Comparison of ENCODE assay signal across 10 mouse cellular contexts in the genomic region with DNA sequence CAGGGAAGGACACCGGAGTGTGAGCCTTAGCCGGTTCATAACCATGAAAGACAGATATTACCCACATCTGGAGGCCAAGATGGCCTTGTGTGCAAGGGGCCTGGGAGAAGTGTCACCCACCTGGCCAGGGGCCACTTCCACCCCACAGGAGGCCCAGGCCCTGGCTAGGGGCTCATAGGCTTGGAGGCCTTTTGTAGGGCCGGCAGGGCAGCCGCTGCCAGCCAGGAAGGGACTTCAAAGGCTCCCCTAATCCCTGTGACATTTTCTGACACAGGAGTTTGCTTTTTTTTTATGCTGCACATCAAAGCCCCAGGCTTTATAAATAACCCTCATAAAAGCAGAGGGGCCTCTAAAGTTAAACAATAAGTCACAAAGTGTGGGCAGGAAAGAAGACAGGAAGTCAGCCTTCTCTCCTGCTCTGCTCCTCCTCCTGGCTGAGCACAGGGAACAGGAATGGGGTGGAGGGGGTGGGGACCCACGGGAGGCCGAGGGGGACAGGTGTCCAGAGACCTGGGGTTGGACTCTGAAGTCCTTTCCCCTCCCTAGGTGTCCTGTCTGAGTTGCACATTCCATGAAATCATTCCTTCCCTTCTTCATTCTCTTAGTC. TPM values are rescaled to one million over a fixed set of nuclear protein-coding genes. Genes with fewer than 3 reads are reported as not detected.
DNase-seq lines count a peak whose midpoint lies in the region; ATAC-seq and TF ChIP-seq lines count a peak whose summit lies in the region.
"Had no signal": no experiment of that assay in that cellular context is flagged by ENCODE, and none has a peak within 500 bp of the region (broad histone marks: within the 10 kb centered on the region; RNA-seq: fewer than 3 reads in every experiment).

No protein-coding gene starts in this region.

- peaks cover 22% of the 10 kb centered on the region for H3K27me3 ChIP-seq in forebrain, embryonic 10.5 days (ENCODE audit: poor library complexity, severe bottlenecking)
- H3K27me3 ChIP-seq in forebrain, embryonic 14.5 days (replicated peaks; ENCODE audit: control insufficient read depth, insufficient read depth, low read length): no peaks in the 10 kb centered on the region
- no peaks in the 10 kb centered on the region for H3K27me3 ChIP-seq in neural tube, embryonic 11.5 days (ENCODE audit: control insufficient read depth, insufficient read depth, low read length)
- no peaks in the 10 kb centered on the region for H3K27me3 ChIP-seq in midbrain, embryonic 11.5 days (ENCODE audit: control insufficient read depth, insufficient read depth, low read length)
- no peaks in the 10 kb centered on the region for H3K27me3 ChIP-seq in stomach, postnatal 0 days (ENCODE audit: control insufficient read depth, insufficient read depth, low read length)
- H3K27me3 ChIP-seq: Patski had no signal

- TF ChIP-seq CTCF in stomach, postnatal 0 days (IDR thresholded peaks at IDR 0.05; ENCODE audit: low read depth): no peak

- H3K4me3 ChIP-seq in forebrain, embryonic 10.5 days: no peak overlapping the region; the same call in 1 of the 2 replicates
- no peak overlapping the region for H3K4me3 ChIP-seq in forebrain, embryonic 14.5 days (ENCODE audit: low read depth, low read length)
- H3K4me3 ChIP-seq in neural tube, embryonic 11.5 days (ENCODE audit: low read depth, low read length): no peak overlapping the region
- H3K4me3 ChIP-seq in midbrain, embryonic 11.5 days (ENCODE audit: low read depth, low read length): no peak overlapping the region
- no peak overlapping the region for H3K4me3 ChIP-seq in stomach, postnatal 0 days (ENCODE audit: low read depth, low read length)
- H3K4me3 ChIP-seq: layer of hippocampus, adult 2 months had no signal

- 19% methylated on average over 6 of the region's 6 CpGs for WGBS in forebrain, embryonic 10.5 days
- 17% methylated on average over 6 of the region's 6 CpGs for WGBS in forebrain, embryonic 14.5 days
- WGBS in neural tube, embryonic 11.5 days: 4% methylated on average over 6 of the region's 6 CpGs
- 12% methylated on average over 6 of the region's 6 CpGs for WGBS in midbrain, embryonic 11.5 days
- 17% methylated on average over 6 of the region's 6 CpGs for WGBS in stomach, postnatal 0 days

- H3K9me3 ChIP-seq in forebrain, embryonic 10.5 days: peaks cover 10% of the 10 kb centered on the region
- 0 out of 2 replicates have a peak, but pooled peaks cover 2% of the 10 kb centered on the region for H3K9me3 ChIP-seq in forebrain, embryonic 14.5 days (replicated peaks; ENCODE audit: control insufficient read depth, low read length)
- peaks cover 3% of the 10 kb centered on the region for H3K9me3 ChIP-seq in neural tube, embryonic 11.5 days (ENCODE audit: control insufficient read depth, low read length)
- H3K9me3 ChIP-seq in midbrain, embryonic 11.5 days (ENCODE audit: control insufficient read depth, low read length): peaks cover 3% of the 10 kb centered on the region; the same call in 1 of the 2 replicates
- no peaks in the 10 kb centered on the region for H3K9me3 ChIP-seq in stomach, postnatal 0 days (ENCODE audit: control insufficient read depth, low read length)

- TF ChIP-seq EP300 in stomach, postnatal 0 days (optimal IDR thresholded peaks at IDR 0.05): no peak

- no peak for ATAC-seq in forebrain, embryonic 14.5 days
- no peak for ATAC-seq in neural tube, embryonic 11.5 days (ENCODE audit: insufficient read depth, low FRiP score, low TSS enrichment)
- ATAC-seq in midbrain, embryonic 11.5 days (ENCODE audit: low FRiP score): no peak
- no peak for ATAC-seq in stomach, postnatal 0 days (ENCODE audit: low FRiP score, low TSS enrichment)
- ATAC-seq in activated CD4-positive, CD25-positive, alpha-beta regulatory T cell, adult 4 months: no peak
- ATAC-seq: Patski had no signal

- H3K9ac ChIP-seq in forebrain, embryonic 14.5 days (ENCODE audit: low read length): no peak overlapping the region
- peak overlapping the region; percentile 26 for H3K9ac ChIP-seq in neural tube, embryonic 11.5 days (ENCODE audit: low read length)
- H3K9ac ChIP-seq in midbrain, embryonic 11.5 days (ENCODE audit: low read length): no peak overlapping the region
- H3K9ac ChIP-seq in stomach, postnatal 0 days (ENCODE audit: low read length): no peak overlapping the region

- no peaks in the 10 kb centered on the region; the same call in 1 of the 2 replicates for H3K36me3 ChIP-seq in forebrain, embryonic 10.5 days (replicated peaks)
- H3K36me3 ChIP-seq in forebrain, embryonic 14.5 days (ENCODE audit: control insufficient read depth, insufficient read depth, low read length): no peaks in the 10 kb centered on the region
- no peaks in the 10 kb centered on the region for H3K36me3 ChIP-seq in neural tube, embryonic 11.5 days (ENCODE audit: control insufficient read depth, insufficient read depth, low read length)
- H3K36me3 ChIP-seq in midbrain, embryonic 11.5 days (ENCODE audit: control insufficient read depth, insufficient read depth, low read length): no peaks in the 10 kb centered on the region
- no peaks in the 10 kb centered on the region for H3K36me3 ChIP-seq in stomach, postnatal 0 days (ENCODE audit: control insufficient read depth, insufficient read depth, low read length)

- no peak for DNase-seq in forebrain, embryonic 10.5 days (ENCODE audit: extremely low spot score, low spot score)
- no peak for DNase-seq in forebrain, embryonic 14.5 days (ENCODE audit: low spot score)
- DNase-seq in neural tube, embryonic 11.5 days (ENCODE audit: low spot score): no peak
- no peak for DNase-seq in neural tube, embryonic 10.5 days (ENCODE audit: extremely low spot score, low spot score)
- no peak for DNase-seq in midbrain, embryonic 11.5 days (ENCODE audit: low spot score, missing footprints)
- no peak for DNase-seq in stomach, postnatal 0 days (ENCODE audit: low spot score)
- DNase-seq in lung, postnatal 10 days: no peak

- peak overlapping the region; percentile 78 for H3K27ac ChIP-seq in forebrain, embryonic 10.5 days
- no peak overlapping the region for H3K27ac ChIP-seq in forebrain, embryonic 14.5 days (ENCODE audit: low read depth, low read length)
- 0 out of 2 replicates have a peak overlapping the region, but pooled peaks have one; percentile 27 for H3K27ac ChIP-seq in neural tube, embryonic 11.5 days (ENCODE audit: low read depth, low read length)
- peak overlapping the region; percentile 56 for H3K27ac ChIP-seq in midbrain, embryonic 11.5 days (ENCODE audit: low read depth, low read length)
- peak overlapping the region; percentile 30 for H3K27ac ChIP-seq in stomach, postnatal 0 days (replicated peaks)
- H3K27ac ChIP-seq: layer of hippocampus, adult 2 months had no signal

- H3K4me2 ChIP-seq in forebrain, embryonic 14.5 days (ENCODE audit: low read length): no peak overlapping the region
- no peak overlapping the region for H3K4me2 ChIP-seq in neural tube, embryonic 11.5 days (ENCODE audit: low read depth)
- no peak overlapping the region for H3K4me2 ChIP-seq in midbrain, embryonic 11.5 days
- H3K4me2 ChIP-seq in stomach, postnatal 0 days (replicated peaks; ENCODE audit: low read depth): no peak overlapping the region

- peaks cover 41% of the 10 kb centered on the region for H3K4me1 ChIP-seq in forebrain, embryonic 10.5 days
- peaks cover 2% of the 10 kb centered on the region; the same call in 1 of the 2 replicates for H3K4me1 ChIP-seq in forebrain, embryonic 14.5 days (ENCODE audit: control insufficient read depth, insufficient read depth, low read length)
- peaks cover 16% of the 10 kb centered on the region for H3K4me1 ChIP-seq in neural tube, embryonic 11.5 days (ENCODE audit: control insufficient read depth, insufficient read depth, low read length)
- H3K4me1 ChIP-seq in midbrain, embryonic 11.5 days (ENCODE audit: control insufficient read depth, insufficient read depth, low read length): peaks cover 13% of the 10 kb centered on the region
- H3K4me1 ChIP-seq in stomach, postnatal 0 days (replicated peaks; ENCODE audit: control insufficient read depth, insufficient read depth): peaks cover 3% of the 10 kb centered on the region

RNA-seq across cellular contexts. Expression of a gene that starts 16.8 kb away (rescaled TPM):
- 3.9 and 4.1 TPM in 2 replicates for polyA plus RNA-seq in forebrain, embryonic 10.5 days (2016; fragmentation: Nextera tagmentation; extraction: Ambion mirVana)
- 4.5 and 5.0 TPM in 2 replicates for polyA plus RNA-seq in forebrain, embryonic 14.5 days (2014; fragmentation: Nextera tagmentation; extraction: Ambion mirVana)
- 5.0 and 7.5 TPM in 2 replicates for polyA plus RNA-seq in neural tube, embryonic 11.5 days (2014; fragmentation: Nextera tagmentation; extraction: Ambion mirVana)
- polyA plus RNA-seq in midbrain, embryonic 11.5 days (2014; fragmentation: Nextera tagmentation; extraction: Ambion mirVana): 5.8 and 6.7 TPM in 2 replicates
- polyA plus RNA-seq in stomach, postnatal 0 days (2015; fragmentation: Nextera tagmentation; extraction: Ambion mirVana): 0.79 and 0.98 TPM in 2 replicates
- not detected for polyA plus RNA-seq in activated CD4-positive, CD25-positive, alpha-beta regulatory T cell, adult 4 months (2017; shearing (Covaris generic))
